Mouse (Mus musculus) erythroblast, adult 5-6 weeks (primary cell): ENCODE results near the gene Zfp958. TPM values are rescaled to one million over a fixed set of nuclear protein-coding genes. Genes with fewer than 3 reads are reported as not detected.

ENCODE experiments used
- ATAC-seq: replicated peaks from 2 replicates; pipeline ENCODE4 v1.8.0; 2016; ENCODE audit warnings: moderate number of reproducible peaks, mild to moderate bottlenecking, moderate TSS enrichment, inconsistent platforms; ENCODE audit not compliant: poor library complexity, low FRiP score, severe bottlenecking
- total RNA-seq, 2 experiments: library from RNA; stranded (forward) in 1 of 2; stranded (reverse) in 1 of 2; fragments of 150-400 nt in 1 of 2; fragments of 200-764, 138-1000 nt in 1 of 2; gene quantifications; 2 replicates each; pipeline versions ENCODE4 v1.2.3 to v1.2.4; 2015 to 2017; ENCODE audit warnings: low replicate concordance in 2 of 2

Zfp958 gene
- total RNA-seq, 2 experiments from 2014 or later, result 5.6 to 9.0 TPM

- ATAC-seq, result no peak
Measured at GRCm38 (mm10) chr8:4679796-4680195, 66.8 kb downstream of the Zfp958 start.

Other genes with a start within 250 kb of the Zfp958 start
- not detected in 2 replicates for gene Cers4, start 120.1 kb upstream of the Zfp958 start, total RNA-seq (2015; ENCODE audit: low replicate concordance)
- gene Cers4, start 120.1 kb upstream of the Zfp958 start, total RNA-seq (2017; ENCODE audit: low replicate concordance), result 0.70 and 0.77 TPM in 2 replicates
- gene Shcbp1, start 166.4 kb downstream of the Zfp958 start, total RNA-seq (2015; ENCODE audit: low replicate concordance), result 25.7 and 34.0 TPM in 2 replicates
- gene Shcbp1, start 166.4 kb downstream of the Zfp958 start, total RNA-seq (2017; ENCODE audit: low replicate concordance), result 20.7 and 21.3 TPM in 2 replicates